Mouse (Mus musculus) embryonic facial prominence, embryonic 10.5 days (tissue): ENCODE results near the gene Aff3. TPM values are rescaled to one million over a fixed set of nuclear protein-coding genes. Genes with fewer than 3 reads are reported as not detected.
A peak's percentile ranks its signal among the peaks of the same experiment; 100 is the strongest.

Experiments
- DNase-seq: peaks from one replicate; pipeline ENCODE4 v3.0.0-alpha.2; 2017; ENCODE audit warnings: low spot score
- H3K27ac ChIP-seq: fragments of 300-500 bp; sonication (generic); replicated peaks from 2 replicates; pipeline ENCODE4 v1.5.1; 2016; ENCODE audit warnings: mild to moderate bottlenecking
- H3K27me3 ChIP-seq: fragments of 300-500 bp; sonication (generic); replicated peaks from 2 replicates; pipeline ENCODE4 v1.6.1; 2016; ENCODE audit warnings: low read depth, mild to moderate bottlenecking; ENCODE audit not compliant: poor library complexity, severe bottlenecking
- H3K36me3 ChIP-seq: fragments of 300-500 bp; sonication (generic); replicated peaks from 2 replicates; pipeline ENCODE4 v1.6.1; 2016; ENCODE audit warnings: mild to moderate bottlenecking, moderate library complexity
- H3K4me1 ChIP-seq: fragments of 300-500 bp; sonication (generic); 2 replicates; pipeline ENCODE4 v1.6.1; 2016
- H3K4me3 ChIP-seq: fragments of 300-500 bp; sonication (generic); 2 replicates; pipeline ENCODE4 v1.5.1; 2016; ENCODE audit warnings: mild to moderate bottlenecking, moderate library complexity
- H3K9me3 ChIP-seq: fragments of 300-500 bp; sonication (generic); 2 replicates; pipeline ENCODE4 v1.6.1; 2016; ENCODE audit warnings: mild to moderate bottlenecking
- WGBS: fragments of 180-500 bp; shearing (Covaris S2); methylation state at CpG from one replicate; pipeline ENCODE4 v1.1.7; 2016; 5-methylcytosine and 5-hydroxymethylcytosine counted together
- polyA plus RNA-seq: library from polyadenylated mRNA; unstranded; fragments of >200 nt; fragmentation: Nextera tagmentation; extraction: Ambion mirVana; gene quantifications from 2 replicates; pipeline ENCODE4 v1.2.1, GENCODE M21; 2016

The Aff3 gene
- polyA plus RNA-seq, 1 experiment from 2014 or later, result 8.7 TPM

DNA sequence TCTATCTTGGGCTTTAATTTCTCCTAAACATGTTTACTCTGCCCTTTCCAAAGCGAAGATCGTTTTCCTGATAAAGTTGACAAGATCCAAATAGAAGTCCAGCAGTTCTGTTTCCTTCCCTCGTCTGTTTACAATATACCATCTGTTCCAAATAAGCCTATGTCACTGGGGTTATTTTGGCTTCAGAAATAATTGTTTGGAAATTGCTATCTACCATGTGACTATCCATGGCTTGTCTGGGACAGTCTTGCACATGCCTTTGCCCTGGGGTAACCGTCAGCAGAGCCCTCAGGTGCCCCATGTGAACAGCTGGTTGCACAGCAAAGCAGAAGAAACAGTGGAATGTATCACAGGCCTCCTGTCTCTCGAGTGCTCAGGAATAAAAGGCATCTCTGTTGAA lies 86.4 kb downstream of the Aff3 start:
- Histone ChIP-seq H3K4me3 (no peak overlapping the region), H3K9me3 (no peaks in the 10 kb centered on the region), H3K27ac (no peak overlapping the region), H3K4me1 (peaks cover 30% of the 10 kb centered on the region), H3K27me3 (no peaks in the 10 kb centered on the region), H3K36me3 (peaks cover 11% of the 10 kb centered on the region; the same call in 1 of the 2 replicates)
- WGBS, result 46% methylated on average over 5 of the region's 5 CpGs
- no peak for DNase-seq

- no peak for DNase-seq
- 75% methylated on average over 3 of the region's 3 CpGs for WGBS
- no peaks in the 10 kb centered on the region for H3K9me3 ChIP-seq
- H3K36me3 ChIP-seq, result no peaks in the 10 kb centered on the region
- H3K27me3 ChIP-seq, result no peaks in the 10 kb centered on the region
- peaks cover 41% of the 10 kb centered on the region for H3K4me1 ChIP-seq
- no peak overlapping the region for H3K27ac ChIP-seq
- no peak overlapping the region for H3K4me3 ChIP-seq
Observed at GRCm38 (mm10) chr1:38567791-38568190, 97.0 kb downstream of the Aff3 start.

DNA sequence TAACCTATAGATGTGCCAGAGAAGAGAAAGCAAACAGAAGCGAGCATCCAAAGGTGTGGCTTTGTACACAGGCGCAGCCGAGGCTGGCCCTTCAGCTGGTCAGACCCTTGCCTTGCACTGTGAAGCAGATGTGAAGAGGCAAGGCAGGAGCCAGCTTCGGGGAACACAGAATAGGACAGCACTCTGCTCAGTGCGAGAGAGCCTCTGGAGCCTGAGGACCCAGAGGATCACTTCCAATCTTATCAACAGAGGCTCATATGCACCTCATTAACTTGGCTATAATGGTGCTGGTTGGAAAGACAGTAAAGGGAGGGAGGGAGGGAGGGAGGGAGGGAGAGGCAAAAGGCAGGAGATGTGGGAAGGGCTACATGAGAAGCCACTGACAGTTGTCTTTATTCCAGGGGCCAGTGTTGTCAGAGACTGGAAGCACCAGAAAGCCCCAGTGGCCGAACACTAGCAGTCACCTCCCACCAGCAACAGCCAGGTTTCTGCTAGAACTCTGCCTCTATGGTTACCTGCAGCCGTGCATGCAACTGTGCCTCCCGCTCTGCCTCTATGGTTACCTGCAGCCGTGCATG lies 98.6 kb downstream of the Aff3 start:
- H3K36me3 ChIP-seq, result no peaks in the 10 kb centered on the region
- no peak overlapping the region for H3K4me3 ChIP-seq
- peaks cover 57% of the 10 kb centered on the region for H3K4me1 ChIP-seq
- no peaks in the 10 kb centered on the region for H3K9me3 ChIP-seq
- DNase-seq, result no peak
- WGBS, result 54% methylated on average over 9 of the region's 9 CpGs
- peak overlapping the region; percentile 45 for H3K27ac ChIP-seq
- no peaks in the 10 kb centered on the region for H3K27me3 ChIP-seq

GRCm38 (mm10) chr1:38565295-38565777 lies 99.4 kb downstream of the Aff3 start:
- Histone ChIP-seq H3K27me3 (no peaks in the 10 kb centered on the region), H3K4me1 (peaks cover 61% of the 10 kb centered on the region), H3K4me3 (0 out of 2 replicates have a peak overlapping the region, but pooled peaks have one; percentile 8), H3K27ac (peak overlapping the region; percentile 66), H3K9me3 (no peaks in the 10 kb centered on the region), H3K36me3 (no peaks in the 10 kb centered on the region)
- 56% methylated on average over 7 of the region's 7 CpGs for WGBS
- no peak for DNase-seq

GRCm38 (mm10) chr1:38562397-38563199 lies 102.2 kb downstream of the Aff3 start:
- Histone ChIP-seq H3K27ac (peak overlapping the region; percentile 76), H3K9me3 (no peaks in the 10 kb centered on the region), H3K27me3 (no peaks in the 10 kb centered on the region), H3K36me3 (no peaks in the 10 kb centered on the region), H3K4me1 (peaks cover 61% of the 10 kb centered on the region), H3K4me3 (no peak overlapping the region)
- 38% methylated on average over 11 of the region's 11 CpGs for WGBS
- DNase-seq, result no peak

- H3K27me3 ChIP-seq, result no peaks in the 10 kb centered on the region
- no peak overlapping the region for H3K4me3 ChIP-seq
- H3K27ac ChIP-seq, result no peak overlapping the region; the same call in 1 of the 2 replicates
- DNase-seq, result no peak
- H3K9me3 ChIP-seq, result no peaks in the 10 kb centered on the region
- H3K36me3 ChIP-seq, result no peaks in the 10 kb centered on the region
- WGBS, result 80% methylated on average over 7 of the region's 7 CpGs
- peaks cover 54% of the 10 kb centered on the region for H3K4me1 ChIP-seq
Observed at GRCm38 (mm10) chr1:38561331-38561730, 103.4 kb downstream of the Aff3 start.

DNA sequence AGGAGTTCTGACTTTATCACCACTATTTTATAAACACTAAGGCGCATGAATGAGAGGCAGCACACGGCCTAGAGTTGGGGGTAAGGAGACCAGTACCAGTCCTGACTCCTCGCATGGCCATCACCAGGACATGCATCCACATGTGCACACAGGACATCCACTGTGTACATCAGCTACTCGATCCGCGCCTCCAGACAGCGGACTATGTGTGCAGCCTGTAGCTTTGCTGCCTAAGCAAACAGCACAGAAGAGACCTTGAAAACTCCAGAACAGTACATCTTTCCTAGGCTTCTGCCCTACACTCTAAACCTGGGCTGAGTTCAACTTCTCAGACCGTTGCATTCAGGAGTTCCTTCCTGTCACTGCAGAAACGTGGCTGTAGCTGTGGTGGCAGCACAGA lies 104.1 kb downstream of the Aff3 start:
- Histone ChIP-seq H3K36me3 (no peaks in the 10 kb centered on the region), H3K9me3 (no peaks in the 10 kb centered on the region), H3K4me3 (no peak overlapping the region), H3K27me3 (no peaks in the 10 kb centered on the region), H3K4me1 (peaks cover 47% of the 10 kb centered on the region), H3K27ac (no peak overlapping the region)
- WGBS, result 87% methylated on average over 9 of the region's 9 CpGs
- no peak for DNase-seq

DNA sequence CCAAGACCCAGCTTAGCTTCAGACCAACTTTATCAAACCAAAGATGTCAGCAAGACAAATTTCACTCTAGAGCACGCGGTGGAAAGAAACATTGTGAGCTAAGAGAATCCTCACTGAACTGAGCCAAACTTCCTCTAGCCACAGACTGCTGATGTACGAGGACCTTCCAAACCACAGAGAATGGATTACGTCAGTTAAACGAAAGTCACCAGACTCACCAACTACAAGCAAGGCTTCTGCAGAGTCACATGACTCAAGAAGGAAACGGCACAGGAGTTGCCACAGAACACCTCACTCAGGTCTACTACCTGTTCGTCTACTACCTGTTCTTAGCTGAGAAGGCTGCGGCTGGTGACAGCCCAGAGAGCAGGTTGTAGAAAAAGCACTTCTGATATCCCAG lies 107.1 kb downstream of the Aff3 start:
- Histone ChIP-seq H3K4me3 (no peak overlapping the region), H3K27ac (no peak overlapping the region), H3K9me3 (no peaks in the 10 kb centered on the region), H3K27me3 (no peaks in the 10 kb centered on the region), H3K36me3 (no peaks in the 10 kb centered on the region), H3K4me1 (peaks cover 31% of the 10 kb centered on the region)
- WGBS, result 89% methylated on average over 8 of the region's 8 CpGs
- peak; percentile 2 for DNase-seq

- H3K9me3 ChIP-seq, result no peaks in the 10 kb centered on the region
- peaks cover 14% of the 10 kb centered on the region for H3K4me1 ChIP-seq
- H3K27ac ChIP-seq, result no peak overlapping the region
- H3K27me3 ChIP-seq, result no peaks in the 10 kb centered on the region
- H3K36me3 ChIP-seq, result no peaks in the 10 kb centered on the region
- WGBS, result 82% methylated on average over 3 of the region's 3 CpGs
- no peak for DNase-seq
- no peak overlapping the region for H3K4me3 ChIP-seq
Observed at GRCm38 (mm10) chr1:38554546-38554945, 110.2 kb downstream of the Aff3 start.

- H3K36me3 ChIP-seq, result no peaks in the 10 kb centered on the region
Observed at GRCm38 (mm10) chr1:38553090-38553489, 111.7 kb downstream of the Aff3 start.

DNA sequence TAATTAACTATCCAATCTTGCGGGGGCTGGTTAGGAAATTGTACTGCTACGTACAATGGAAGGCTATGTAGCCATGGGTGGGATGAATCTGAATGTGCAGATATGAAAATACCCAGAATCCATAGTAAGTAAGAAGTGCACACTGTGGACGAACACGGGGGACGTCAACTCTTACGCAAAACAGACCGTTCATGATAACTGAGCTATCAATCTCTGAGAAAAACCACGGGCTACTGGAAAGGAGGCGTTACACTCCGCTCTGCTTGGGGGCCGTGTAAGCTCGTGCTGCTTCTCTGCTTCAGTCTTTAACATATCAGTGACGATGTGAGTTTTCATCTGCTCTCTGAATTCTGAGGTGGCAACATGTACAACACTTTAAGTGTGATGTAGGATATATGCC lies 114.2 kb downstream of the Aff3 start:
- H3K9me3 ChIP-seq, result no peaks in the 10 kb centered on the region
- H3K27me3 ChIP-seq, result no peaks in the 10 kb centered on the region
- WGBS, result 93% methylated on average over 13 of the region's 13 CpGs
- H3K4me3 ChIP-seq, result no peak overlapping the region
- H3K27ac ChIP-seq, result no peak overlapping the region
- H3K36me3 ChIP-seq, result no peaks in the 10 kb centered on the region
- peaks cover 45% of the 10 kb centered on the region for H3K4me1 ChIP-seq
- no peak for DNase-seq

More at GRCm38 (mm10) chr1:38553090-38553489, 111.7 kb downstream of the Aff3 start:
- no peaks in the 10 kb centered on the region for H3K9me3 ChIP-seq
- H3K4me3 ChIP-seq, result no peak overlapping the region
- H3K27ac ChIP-seq, result no peak overlapping the region; the same call in 1 of the 2 replicates
- 41% methylated on average over 6 of the region's 6 CpGs for WGBS
- DNase-seq, result no peak
- H3K4me1 ChIP-seq, result peaks cover 24% of the 10 kb centered on the region
- no peaks in the 10 kb centered on the region for H3K27me3 ChIP-seq

GRCm38 (mm10) chr1:38548671-38549661 lies 115.8 kb downstream of the Aff3 start:
- Histone ChIP-seq H3K27me3 (no peaks in the 10 kb centered on the region), H3K36me3 (no peaks in the 10 kb centered on the region), H3K4me3 (no peak overlapping the region), H3K27ac (no peak overlapping the region), H3K9me3 (no peaks in the 10 kb centered on the region), H3K4me1 (peaks cover 61% of the 10 kb centered on the region)
- DNase-seq, result no peak
- WGBS, result 81% methylated on average over 8 of the region's 8 CpGs
